Mouse (Mus musculus) embryo, embryonic 10.5 days (tissue): ENCODE data around the gene Mff.

Experiments
- DNase-seq: peaks from one replicate; pipeline ENCODE4 v3.0.0-alpha.2; 2015; ENCODE audit warnings: low spot score

Mff gene

DNA sequence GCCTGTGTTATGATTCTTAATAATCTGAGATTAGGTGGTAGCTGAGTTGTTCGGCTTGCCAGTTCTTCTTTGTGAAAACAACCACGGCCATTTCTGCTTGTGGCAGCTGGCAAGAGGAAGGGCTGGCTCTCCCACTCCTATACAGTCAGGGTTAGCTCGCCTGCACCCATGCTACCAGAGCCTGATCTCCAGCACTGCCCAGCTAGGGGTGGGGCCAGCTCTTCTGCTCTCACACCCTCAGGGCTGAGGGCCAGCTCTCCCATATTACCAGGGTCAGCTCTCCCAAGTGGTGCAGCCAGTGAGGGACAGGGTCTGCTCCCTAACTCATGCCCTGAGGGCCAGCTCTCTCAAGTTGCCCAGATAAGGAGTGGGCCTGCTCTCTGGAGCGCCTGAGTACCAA is 47.7 kb downstream of the Mff start:
- DNase-seq: no peak

- no peak for DNase-seq
These were observed 48.5 kb downstream of the Mff start for GRCm38 (mm10) chr1:82773208-82773607.

DNA sequence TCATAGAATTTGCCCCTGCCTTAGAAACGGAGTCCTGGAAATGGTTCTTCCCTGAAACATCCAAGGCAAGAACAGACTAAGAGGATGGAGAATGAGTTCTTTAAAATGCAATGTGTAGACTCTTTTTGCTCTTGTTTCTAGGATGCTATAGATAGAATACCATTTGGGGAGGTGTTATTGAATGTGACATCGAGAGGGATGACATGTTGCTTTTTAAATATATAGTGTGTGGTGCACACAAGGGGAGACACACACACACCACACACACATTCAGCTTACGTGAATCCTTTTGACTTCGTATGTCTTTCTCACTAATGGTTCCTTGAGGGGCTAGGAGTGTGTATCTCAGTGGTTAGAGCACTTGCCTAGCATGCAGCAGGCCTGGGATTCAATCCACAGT is 50.6 kb downstream of the Mff start:
- no peak for DNase-seq

- no peak for DNase-seq
These were observed 54.8 kb downstream of the Mff start for GRCm38 (mm10) chr1:82779388-82779966.

- no peak for DNase-seq
These were observed 58.9 kb downstream of the Mff start for GRCm38 (mm10) chr1:82783559-82783958.

DNA sequence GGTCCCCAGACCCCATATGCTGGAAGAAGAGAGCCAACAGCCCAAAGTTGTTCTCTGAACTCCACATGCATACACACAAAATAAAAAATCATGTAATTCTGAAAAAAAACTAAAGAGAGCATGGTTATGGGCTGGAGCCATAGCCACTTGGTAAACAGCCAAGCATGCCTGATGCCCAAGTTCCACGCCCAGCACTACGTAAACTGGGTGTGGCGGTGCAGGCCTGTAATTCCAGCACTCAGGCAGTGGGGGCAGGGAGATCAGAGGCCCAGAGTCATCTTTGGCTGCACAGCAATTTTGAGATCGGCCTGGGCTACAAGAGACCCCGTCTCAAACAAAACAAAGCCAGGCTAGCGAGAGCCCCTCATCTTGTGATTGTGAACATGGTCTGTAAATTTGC is 60.9 kb downstream of the Mff start:
- no peak for DNase-seq

DNA sequence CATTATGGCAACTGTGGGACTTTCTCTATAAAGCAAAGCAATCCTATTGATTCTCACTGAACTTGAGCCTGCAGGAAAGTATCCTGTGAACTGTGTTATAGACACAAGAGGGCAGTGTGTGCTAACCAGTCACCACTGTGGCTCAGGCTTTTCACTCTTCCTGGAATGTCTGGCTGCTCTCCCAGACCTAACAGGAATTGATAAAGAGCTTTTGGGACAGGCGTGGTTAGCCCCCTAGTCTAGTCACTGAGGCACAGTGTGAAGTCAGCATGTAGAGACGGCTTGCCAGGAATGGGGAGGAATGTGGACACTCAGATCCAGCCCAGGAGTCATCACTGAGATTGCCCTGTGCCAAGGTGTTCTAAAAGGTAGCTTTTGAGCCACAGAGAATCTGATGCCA is 62.7 kb downstream of the Mff start:
- peak; percentile 81 for DNase-seq

DNA sequence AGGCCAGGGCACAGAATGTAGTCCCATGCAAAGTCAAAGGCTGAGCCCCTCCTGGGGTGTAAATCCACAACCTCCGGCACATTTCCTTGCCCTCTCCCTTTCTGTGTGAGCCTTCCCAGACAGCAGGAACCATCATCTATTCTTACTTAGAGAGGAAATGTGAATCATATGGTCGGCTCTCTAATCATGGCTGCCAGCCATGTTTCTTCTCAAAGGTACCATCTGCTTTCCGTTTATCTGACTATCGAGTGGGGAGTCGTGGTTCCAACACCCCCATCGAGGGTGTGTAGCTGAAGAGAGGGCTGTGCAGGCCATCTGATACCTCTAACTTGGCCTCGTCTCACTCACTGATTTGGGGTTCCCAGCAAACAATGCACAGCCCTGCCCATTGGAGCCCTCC is 63.4 kb downstream of the Mff start:
- DNase-seq: no peak

- no peak for DNase-seq
These were observed 66.4 kb downstream of the Mff start for GRCm38 (mm10) chr1:82791105-82791504.

DNA sequence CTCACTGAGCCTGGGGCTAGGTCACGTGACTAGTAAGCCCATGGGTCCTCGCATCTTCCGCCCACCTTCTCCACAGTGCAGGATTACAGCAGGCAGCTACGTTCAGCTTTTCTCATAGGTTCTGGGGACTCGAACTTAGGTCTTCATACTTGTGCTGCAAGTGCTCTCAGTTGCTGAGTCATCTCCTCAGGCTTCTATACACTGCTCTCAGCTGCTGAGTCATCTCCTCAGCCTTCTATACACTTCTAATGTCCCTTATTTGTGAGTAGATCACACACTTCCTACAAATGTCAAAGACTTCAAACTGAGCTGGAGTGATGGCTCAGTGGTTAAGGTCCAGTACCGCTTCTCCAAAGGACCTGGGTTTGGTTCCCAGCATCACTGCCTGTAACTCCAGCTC is 67.5 kb downstream of the Mff start:
- DNase-seq: no peak

- DNase-seq: no peak
These were observed 68.4 kb downstream of the Mff start for GRCm38 (mm10) chr1:82793110-82793509.

- DNase-seq: no peak
These were observed 69.3 kb downstream of the Mff start for GRCm38 (mm10) chr1:82793986-82794385.

- no peak for DNase-seq
These were observed 70.5 kb downstream of the Mff start for GRCm38 (mm10) chr1:82795211-82795610.

GRCm38 (mm10) chr1:82795702-82796443 is 71.2 kb downstream of the Mff start:
- DNase-seq: peak; percentile 21

- no peak for DNase-seq
These were observed 72.4 kb downstream of the Mff start for GRCm38 (mm10) chr1:82797088-82797487.

DNA sequence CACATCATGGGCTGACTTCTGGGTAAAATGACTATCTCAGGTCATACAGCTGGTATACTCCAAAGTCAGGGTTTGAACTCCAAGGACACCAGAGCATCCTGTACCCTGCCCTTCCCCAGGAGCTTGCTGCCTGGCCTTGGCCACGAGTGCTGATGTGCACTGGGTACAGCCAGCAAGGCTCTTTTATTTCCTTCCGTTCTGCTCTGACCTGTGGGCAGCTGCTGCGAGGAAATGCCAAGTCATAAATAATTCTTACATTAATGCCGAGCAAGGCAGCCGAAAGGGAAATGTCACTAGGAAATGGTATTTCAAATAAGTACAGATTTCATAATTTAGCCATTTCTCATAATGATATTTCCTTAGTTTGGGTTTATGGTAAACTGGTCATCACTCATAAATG is 73.6 kb downstream of the Mff start:
- DNase-seq: no peak

DNA sequence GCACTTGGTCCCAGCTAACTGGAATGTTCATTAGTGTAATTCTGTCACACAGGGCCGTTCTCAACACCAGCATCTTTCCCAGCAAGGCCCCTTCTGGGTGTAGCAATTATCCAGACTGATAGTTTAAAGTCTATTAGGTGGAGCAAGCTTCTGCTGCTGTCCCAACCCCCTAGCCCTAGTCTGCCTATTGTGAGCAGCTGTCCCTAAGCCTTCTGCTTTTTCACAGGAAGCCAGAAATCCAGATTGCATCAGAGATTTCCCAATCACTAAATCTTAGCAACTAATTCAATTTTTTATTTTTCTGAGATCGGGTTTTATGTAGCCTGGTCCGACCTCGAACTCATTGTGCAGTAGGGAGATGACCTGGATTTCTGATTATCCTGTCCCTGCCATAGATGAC is 74.2 kb downstream of the Mff start:
- DNase-seq: no peak

DNA sequence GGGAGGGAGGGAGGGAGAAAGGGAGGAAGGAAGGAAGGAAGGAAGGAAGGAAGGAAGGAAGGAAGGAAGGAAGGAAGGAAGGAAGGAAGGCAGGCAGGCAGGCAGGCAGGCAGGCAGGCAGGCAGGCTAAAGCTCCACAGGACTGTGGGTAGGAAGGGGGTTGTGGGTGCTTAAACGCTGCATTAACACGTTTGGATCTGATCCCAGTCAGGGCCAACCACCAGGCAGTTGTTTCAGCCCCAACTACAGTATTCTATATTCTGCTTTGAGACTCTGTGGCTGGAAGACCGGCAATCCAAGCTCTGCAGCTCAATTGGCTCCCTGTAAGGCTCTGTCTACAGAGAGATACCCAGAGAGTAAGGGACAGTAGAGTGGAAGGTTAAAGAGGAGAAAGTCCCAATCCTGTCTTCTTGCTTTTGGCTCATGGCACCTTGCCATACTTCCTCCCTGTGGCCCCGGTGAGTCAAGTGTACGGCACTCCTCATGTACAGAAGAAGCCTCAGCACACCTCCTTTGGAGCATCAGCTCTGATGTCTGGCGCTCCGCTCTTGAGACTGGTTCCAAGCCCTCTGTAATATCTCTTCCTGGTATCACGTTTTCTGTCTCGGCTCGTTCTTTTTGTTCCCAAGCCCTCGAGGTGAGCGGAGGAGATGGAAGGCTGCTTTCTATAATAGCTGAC is 76.6 kb downstream of the Mff start:
- DNase-seq: no peak
